Mouse (Mus musculus) brain, embryonic 14.5 days (tissue): Measurements from ENCODE around the gene Dynlt1a. TPM values are rescaled to one million over a fixed set of nuclear protein-coding genes. Genes with fewer than 3 reads are reported as not detected.
"Not testable (repeated sequence)": the region's sequence is repeated elsewhere in the genome, so short reads cannot be mapped to it uniquely, and the experiment has no call there.

ENCODE experiments used
- DNase-seq: peaks from one replicate; pipeline ENCODE4 v3.0.0-alpha.2; 2011; ENCODE audit warnings: low read depth
- polyA plus RNA-seq: library from polyadenylated mRNA; depleted of rRNA; stranded (reverse); fragments of >200 nt; gene quantifications from 2 replicates; pipeline ENCODE4 v1.2.3, GENCODE M21; 2012; rRNA removed

The Dynlt1a gene
- polyA plus RNA-seq, 1 experiment: 48.2 TPM

DNA sequence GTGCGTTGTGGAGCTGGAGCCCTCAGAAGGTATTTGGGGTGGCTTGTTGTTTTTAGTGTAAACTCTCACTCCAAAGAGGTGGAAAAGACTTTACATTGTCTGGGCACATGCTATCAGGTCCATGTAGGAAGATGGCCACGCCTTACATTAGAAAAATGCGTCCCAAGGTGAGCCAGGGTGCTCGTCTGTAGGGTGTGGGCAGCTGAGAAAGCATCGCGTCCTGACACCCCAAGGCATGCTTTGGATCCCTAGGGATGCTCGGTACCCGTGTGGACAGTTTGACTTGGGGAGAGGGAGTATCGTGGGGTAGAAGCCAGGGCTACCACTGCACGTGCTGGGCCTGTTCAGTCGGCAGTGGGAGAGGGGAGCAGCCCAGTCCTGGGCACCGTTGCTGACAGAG, 28.3 kb downstream of the Dynlt1a start:
- not testable (repeated sequence) for DNase-seq

DNA sequence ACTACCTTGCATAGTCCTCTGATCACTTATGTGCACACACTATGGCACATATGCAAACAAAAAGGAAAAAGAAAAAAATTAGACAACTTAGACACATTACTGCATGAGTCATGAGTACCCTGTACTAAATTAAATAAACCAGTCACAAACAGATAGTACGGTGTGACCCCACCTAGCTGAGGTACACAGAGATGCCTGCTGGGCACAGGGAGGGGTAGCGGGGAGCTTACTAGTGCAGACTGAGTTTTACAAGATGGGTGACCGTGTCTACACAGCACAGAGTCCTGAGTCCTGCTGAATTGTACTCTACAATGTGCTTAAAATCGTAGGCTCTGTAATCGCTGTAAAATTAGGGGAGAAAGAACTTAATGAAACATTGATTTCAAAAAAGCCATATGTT, 31.1 kb downstream of the Dynlt1a start:
- DNase-seq: not testable (repeated sequence)

DNA sequence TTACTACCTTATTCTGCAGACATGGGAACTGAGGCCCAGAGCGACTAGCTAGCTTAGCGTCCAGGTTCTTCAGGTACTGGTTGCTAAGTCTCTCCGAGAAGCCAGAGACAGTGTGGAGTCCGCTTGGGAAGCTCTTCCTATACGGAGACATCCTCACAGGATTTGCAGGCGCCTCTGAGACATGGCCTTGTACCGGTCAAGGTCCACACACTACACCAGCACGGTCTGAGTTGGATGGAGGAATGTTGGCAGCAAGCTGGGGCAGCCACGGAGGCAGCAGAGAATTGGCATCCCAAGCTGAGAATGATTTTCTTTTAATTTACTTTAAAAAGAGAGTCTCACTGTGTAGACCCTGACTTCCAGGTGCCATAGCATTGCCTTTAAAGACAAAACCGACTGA, 34.2 kb downstream of the Dynlt1a start:
- not testable (repeated sequence) for DNase-seq

DNA sequence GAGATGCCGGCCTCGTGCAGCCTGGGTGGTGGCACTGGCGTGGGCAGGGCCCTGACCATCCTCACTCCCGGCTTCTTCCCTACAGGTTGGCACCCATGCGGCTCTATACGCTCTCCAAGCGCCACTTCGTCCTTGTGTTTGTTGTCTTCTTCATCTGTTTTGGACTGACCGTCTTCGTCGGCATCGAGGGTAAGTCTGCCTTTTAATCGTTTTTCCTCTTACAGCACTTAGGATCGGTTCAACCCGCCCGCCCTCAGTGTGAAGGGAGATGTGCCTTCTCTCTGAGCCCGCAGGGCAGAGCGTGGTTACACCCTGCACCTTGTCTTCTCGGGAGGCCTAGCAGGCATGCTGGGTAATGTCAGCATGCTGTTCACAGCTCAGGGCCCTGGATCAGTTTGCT, 36.8 kb downstream of the Dynlt1a start:
- not testable (repeated sequence) for DNase-seq

DNA sequence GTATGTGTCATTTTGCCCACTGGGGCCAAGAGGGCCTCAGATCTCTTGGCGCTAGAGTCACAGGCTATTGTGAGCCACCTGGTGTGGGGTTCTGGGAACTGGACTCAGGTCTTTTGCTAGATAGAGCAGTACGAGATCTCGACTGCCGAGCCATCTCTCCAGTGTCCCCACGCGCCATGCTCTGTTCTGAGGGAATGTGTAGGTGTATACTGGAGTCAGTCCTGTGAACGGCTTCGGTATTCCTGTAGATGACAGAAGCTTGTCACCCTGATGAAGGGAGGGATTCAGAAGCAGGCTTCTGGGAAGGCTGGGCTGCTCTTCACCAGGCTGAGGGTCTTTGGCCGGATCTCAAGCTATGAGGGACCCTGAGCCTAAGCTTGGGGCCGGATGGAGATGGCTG, 37.5 kb downstream of the Dynlt1a start:
- not testable (repeated sequence) for DNase-seq

DNA sequence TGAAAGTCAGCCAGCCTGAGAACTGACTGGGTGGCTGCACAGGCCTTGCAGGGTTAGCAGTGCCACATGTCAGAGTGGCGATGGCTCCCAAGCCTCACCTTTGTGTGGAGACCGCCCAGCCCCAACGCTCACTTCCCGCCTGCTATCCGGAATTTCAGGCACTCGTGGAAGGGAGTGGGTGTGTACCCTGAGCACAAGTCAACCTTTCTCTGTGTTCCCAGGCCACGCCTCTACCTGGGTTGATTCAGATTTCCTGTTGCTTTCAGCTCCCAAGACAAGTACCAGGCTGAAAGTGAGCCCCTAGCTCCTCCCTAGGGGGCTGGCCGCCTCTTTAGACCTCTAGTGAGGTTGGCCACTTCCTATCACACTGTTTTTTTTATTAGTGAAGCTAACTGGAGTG, 38.1 kb downstream of the Dynlt1a start:
- DNase-seq: not testable (repeated sequence)

DNA sequence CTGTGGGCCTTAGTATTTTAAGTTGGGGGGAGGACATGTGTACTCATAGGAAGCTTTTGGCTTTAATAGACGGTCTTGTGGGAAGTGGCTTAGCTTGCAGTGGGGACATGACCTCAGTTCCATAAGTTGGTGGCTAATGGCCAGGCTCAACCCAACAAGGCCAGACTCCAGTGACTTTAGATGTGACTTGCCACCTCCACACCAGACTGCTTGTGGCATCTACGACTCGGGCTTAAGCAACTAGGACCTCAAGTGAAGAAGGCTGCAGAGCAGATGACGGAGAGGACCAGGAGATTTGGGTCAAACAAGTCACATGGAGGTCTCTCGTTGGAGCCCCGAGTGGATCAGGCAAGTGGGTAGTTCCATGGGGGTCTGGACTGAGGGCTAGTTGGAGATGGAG, 42.6 kb downstream of the Dynlt1a start:
- not testable (repeated sequence) for DNase-seq

DNA sequence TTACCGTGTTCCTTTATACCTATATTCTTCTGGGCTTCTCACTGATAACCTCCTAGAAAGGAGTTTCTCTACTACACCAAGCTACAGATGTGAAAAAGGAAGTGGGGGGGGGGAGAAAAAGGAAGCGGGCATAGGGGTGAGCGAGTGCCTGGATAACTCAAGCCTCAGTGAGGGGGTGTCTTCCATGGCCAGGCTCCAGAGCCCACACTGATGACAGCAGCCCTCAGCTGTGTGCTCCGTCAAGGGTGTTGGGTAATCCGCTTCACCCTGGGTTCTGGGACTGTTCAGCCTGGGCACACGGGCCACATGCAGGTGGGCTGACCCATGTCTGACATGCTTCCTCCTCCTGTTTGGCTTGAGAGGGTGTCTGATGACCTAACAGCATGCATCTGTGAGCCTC, 45.3 kb downstream of the Dynlt1a start:
- not testable (repeated sequence) for DNase-seq

DNA sequence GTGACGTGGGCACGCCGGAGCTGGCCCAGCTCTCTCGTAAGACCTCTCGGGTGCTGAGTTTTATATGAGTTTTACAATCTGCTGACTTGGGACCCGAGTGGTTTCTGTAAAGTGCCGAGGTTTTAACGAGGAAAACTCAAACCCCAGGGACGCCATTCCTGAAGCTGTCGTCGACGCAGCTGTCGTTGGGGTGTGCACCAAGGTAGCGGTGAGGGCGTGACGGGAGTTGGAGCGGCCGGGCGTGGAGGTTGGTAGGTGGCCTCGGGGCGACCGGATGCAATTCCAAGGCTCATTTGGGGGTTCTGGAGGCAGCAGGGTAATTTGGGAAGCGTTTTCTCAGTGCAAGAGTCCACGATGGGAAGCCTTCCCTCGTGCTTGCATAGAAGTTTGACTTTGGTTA, 46.5 kb downstream of the Dynlt1a start:
- not testable (repeated sequence) for DNase-seq

DNA sequence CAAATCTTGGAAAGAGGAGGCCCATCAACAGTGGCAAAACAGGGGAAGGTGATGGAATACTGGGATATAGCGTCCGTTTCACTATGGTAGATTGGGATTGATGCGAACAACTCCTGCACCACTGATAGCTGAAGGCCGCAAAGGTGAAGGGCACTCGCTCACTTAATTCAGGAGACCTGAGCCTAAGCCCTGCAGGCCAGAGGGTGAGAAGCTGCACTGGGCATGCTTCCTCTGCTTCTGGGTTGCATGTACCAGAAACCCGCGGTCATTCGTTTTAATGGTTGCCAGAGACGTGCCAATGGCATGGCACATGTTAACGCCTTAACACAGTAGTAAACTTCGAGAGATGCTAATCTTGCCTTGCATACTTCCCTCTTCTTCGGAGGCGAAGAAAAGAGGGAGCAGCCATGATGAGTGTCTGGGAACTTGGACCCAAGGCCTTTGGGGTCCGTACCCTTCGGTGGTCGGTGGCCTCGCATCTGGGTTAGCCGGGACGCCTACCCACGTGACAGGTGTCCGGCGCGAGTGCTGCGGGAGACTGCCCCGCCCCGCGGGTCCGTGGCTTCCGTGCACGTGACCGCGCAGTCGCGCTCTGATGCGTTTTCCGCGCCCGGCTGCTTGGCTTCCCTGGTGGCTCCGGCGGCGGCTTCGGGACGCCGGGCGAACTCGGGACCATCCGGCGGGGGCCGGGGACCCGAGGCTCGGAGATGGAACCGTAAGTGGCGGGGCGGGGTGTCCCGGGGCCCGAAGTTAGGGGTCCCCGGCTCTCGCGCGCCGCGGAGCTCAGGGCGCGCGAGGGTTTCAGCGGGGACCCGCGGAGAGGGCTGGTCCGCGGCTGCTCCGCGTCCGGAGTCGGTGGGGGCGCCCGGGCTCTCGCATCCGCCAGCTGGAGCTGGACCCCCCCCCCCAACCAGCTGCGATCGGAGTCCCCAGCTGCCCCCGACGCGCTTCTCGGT, 47.1 kb downstream of the Dynlt1a start:
- peak; percentile 35 for DNase-seq

DNA sequence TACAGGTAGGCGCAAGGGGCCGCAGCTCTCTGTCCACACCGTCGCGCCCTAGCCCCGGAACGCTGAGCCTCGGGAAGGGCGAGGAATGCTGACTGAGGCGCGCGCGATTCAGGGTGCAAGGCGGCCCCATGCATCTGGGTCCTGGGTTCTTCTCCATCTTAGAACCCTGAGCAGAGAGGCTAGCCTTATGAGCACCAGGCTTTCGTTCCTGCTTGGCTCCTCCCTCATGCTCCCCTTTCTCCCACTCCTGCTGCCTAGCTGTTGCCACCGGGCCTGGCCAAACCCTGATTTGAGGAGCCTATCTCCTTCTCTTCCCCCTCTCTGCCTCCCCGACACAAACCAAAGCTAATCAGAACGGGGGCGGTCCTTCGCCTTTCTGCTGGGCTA, 60.2 kb downstream of the Dynlt1a start:
- DNase-seq: peak; percentile 1

DNA sequence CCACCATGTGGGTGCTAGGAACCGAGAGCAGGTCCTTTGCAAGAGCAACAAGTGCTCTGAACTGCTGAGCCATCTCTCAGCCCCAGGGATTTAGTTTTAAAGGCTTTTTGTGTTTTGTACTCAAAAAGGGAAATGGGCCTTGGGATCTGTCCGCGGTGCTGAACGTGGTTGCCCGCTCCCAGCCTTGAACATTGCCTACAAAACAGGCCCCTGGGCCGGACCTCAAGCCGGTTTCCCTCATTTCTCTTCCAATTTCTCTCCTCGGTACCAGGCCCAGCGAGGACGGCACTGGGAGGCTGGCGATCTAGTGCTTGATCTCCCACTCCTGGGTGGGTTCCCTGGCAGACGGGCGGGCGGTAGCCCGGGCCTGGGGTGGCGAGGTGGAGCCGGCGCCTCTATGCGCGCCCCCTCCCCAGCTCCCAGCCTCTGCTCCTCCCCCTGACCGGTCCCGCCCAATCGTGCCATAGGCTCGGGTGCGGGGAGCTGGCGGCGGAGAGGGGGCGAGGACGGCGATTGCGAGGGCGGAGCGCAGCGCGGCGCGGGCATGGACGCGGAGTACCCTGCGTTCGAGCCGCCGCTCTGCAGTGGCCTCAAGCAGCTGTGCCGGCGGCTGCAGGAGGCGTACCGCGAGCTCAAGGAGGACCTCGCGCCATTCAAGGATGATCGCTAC, 60.8 kb downstream of the Dynlt1a start, which contains the start of gene Tmem181a:
Gene Tmem181a, plus strand, starts transcription at position 461 of the 670 bp plus-strand sequence.
- not testable (repeated sequence) for DNase-seq

Other genes with a start within 250 kb of the Dynlt1a start
- gene Serac1, start 237.8 kb downstream of the Dynlt1a start, polyA plus RNA-seq: 25.6 and 27.3 TPM in 2 replicates
- 88.8 and 95.2 TPM in 2 replicates for gene Gtf2h5, start 237.7 kb downstream of the Dynlt1a start, polyA plus RNA-seq
- gene Tulp4, start 211.1 kb downstream of the Dynlt1a start, polyA plus RNA-seq: 140 and 178 TPM in 2 replicates
- gene Tmem181a, start 60.6 kb downstream of the Dynlt1a start, polyA plus RNA-seq: 32.2 and 38.8 TPM in 2 replicates
- gene Dynlt1b, start 112.6 kb upstream of the Dynlt1a start, polyA plus RNA-seq: 782 and 938 TPM in 2 replicates